Mouse (Mus musculus) gastrocnemius, adult 2 months (tissue): Measurements from ENCODE around the gene Slc12a1. TPM values are rescaled to one million over a fixed set of nuclear protein-coding genes. Genes with fewer than 3 reads are reported as not detected.

Experiments used
- DNase-seq: peaks from one replicate; pipeline ENCODE4 v3.0.0; 2022
- H3K27ac ChIP-seq: fragments of 200-600 bp; 2 replicates; pipeline ENCODE4 v1.8.1; 2022; ENCODE audit warnings: mild to moderate bottlenecking
- H3K4me3 ChIP-seq: fragments of 200-600 bp; 2 replicates; pipeline ENCODE4 v1.8.1; 2022; ENCODE audit warnings: mild to moderate bottlenecking, moderate library complexity
- CTCF ChIP-seq: fragments of 200-600 bp; IDR thresholded peaks from 2 replicates; pipeline ENCODE4 v1.8.1; 2022; ENCODE audit warnings: antibody characterized with exemption, mild to moderate bottlenecking, moderate library complexity
- intact Hi-C: fragments of 180-260 bp; cut with DNase I; formaldehyde crosslinking; loops from one replicate; pipeline ENCODE4 v1.15.1; 2025
- total RNA-seq, 2 experiments: library from RNA; stranded (reverse); gene quantifications; 2 replicates each; pipeline ENCODE4 v1.2.3; 2021

The Slc12a1 gene
- total RNA-seq, 2 experiments from 2014 or later = not detected

- Histone ChIP-seq H3K4me3 (no peak overlapping the region), H3K27ac (no peak overlapping the region)
- DNase-seq = no peak
- intact Hi-C loops = no loop called here
- TF ChIP-seq CTCF = no peak
Observed at GRCm38 (mm10) chr2:125249339-125249738, 97.0 kb downstream of the Slc12a1 start.

GRCm38 (mm10) chr2:125249874-125250273 lies 97.6 kb downstream of the Slc12a1 start:
- DNase-seq = no peak
- Histone ChIP-seq H3K27ac (no peak overlapping the region), H3K4me3 (no peak overlapping the region)
- TF ChIP-seq CTCF = peak; percentile 11; the same call in 1 of the 2 replicates
- intact Hi-C loops = no loop called here

- Histone ChIP-seq H3K27ac (no peak overlapping the region), H3K4me3 (no peak overlapping the region)
- no peak for TF ChIP-seq CTCF
- intact Hi-C loops = no loop called here
- DNase-seq = no peak
Observed at GRCm38 (mm10) chr2:125251781-125252180, 99.5 kb downstream of the Slc12a1 start.

GRCm38 (mm10) chr2:125252275-125252674 lies 100.0 kb downstream of the Slc12a1 start:
- Histone ChIP-seq H3K27ac (no peak overlapping the region), H3K4me3 (no peak overlapping the region)
- peak; percentile 50 for DNase-seq
- peak; percentile 65 for TF ChIP-seq CTCF
- intact Hi-C loops = no loop called here

- DNase-seq = no peak
- no peak overlapping the region for H3K4me3 ChIP-seq
- TF ChIP-seq CTCF = no peak
- H3K27ac ChIP-seq = peak overlapping the region; percentile 28
- intact Hi-C loops = no loop called here
Observed at GRCm38 (mm10) chr2:125253699-125254098, 101.4 kb downstream of the Slc12a1 start.

- no peak for DNase-seq
- intact Hi-C loops = no loop called here
- TF ChIP-seq CTCF = no peak
- Histone ChIP-seq H3K4me3 (no peak overlapping the region), H3K27ac (no peak overlapping the region)
Observed at GRCm38 (mm10) chr2:125254630-125255029, 102.3 kb downstream of the Slc12a1 start.

- intact Hi-C loops = no loop called here
- no peak for TF ChIP-seq CTCF
- H3K27ac ChIP-seq = no peak overlapping the region
Observed at GRCm38 (mm10) chr2:125255886-125256285, 103.6 kb downstream of the Slc12a1 start.

GRCm38 (mm10) chr2:125259230-125260120 lies 107.2 kb downstream of the Slc12a1 start:
- intact Hi-C loops = loop anchor here (10.0 kb wide), 1 partner anchor 465 kb away; the partner anchor contains the start of gene Shc4
- H3K4me3 ChIP-seq = no peak overlapping the region
- peak; percentile 76 for TF ChIP-seq CTCF
- DNase-seq = no peak
- H3K27ac ChIP-seq = no peak overlapping the region

More at GRCm38 (mm10) chr2:125255886-125256285, 103.6 kb downstream of the Slc12a1 start:
- no peak overlapping the region for H3K4me3 ChIP-seq
- DNase-seq = no peak

- DNase-seq = no peak
- TF ChIP-seq CTCF = no peak
- no peak overlapping the region for H3K27ac ChIP-seq
- intact Hi-C loops = loop anchor here (10.0 kb wide), 1 partner anchor 464 kb away; the partner anchor contains the start of gene Shc4
- H3K4me3 ChIP-seq = no peak overlapping the region
Observed at GRCm38 (mm10) chr2:125260326-125260725, 108.0 kb downstream of the Slc12a1 start.

GRCm38 (mm10) chr2:125263056-125263455 lies 110.8 kb downstream of the Slc12a1 start:
- Histone ChIP-seq H3K27ac (peak overlapping the region; percentile 66), H3K4me3 (peak overlapping the region; percentile 28)
- intact Hi-C loops = loop anchor here (2.0 to 10.0 kb wide), 2 partner anchors 342 to 462 kb away; partner anchors contain the start of gene Shc4
- TF ChIP-seq CTCF = peak; percentile 68
- peak; percentile 64 for DNase-seq

GRCm38 (mm10) chr2:125263753-125264152 lies 111.4 kb downstream of the Slc12a1 start:
- Histone ChIP-seq H3K27ac (peak overlapping the region; percentile 66), H3K4me3 (no peak overlapping the region)
- TF ChIP-seq CTCF = no peak
- intact Hi-C loops = loop anchor here (2.0 to 10.0 kb wide), 2 partner anchors 341 to 461 kb away; partner anchors contain the start of gene Shc4
- no peak for DNase-seq

- intact Hi-C loops = loop anchor here (10.0 kb wide), 1 partner anchor 456 kb away; the partner anchor contains the start of gene Shc4
- TF ChIP-seq CTCF = no peak
Observed at GRCm38 (mm10) chr2:125268876-125269275, 116.6 kb downstream of the Slc12a1 start.

GRCm38 (mm10) chr2:125275617-125276016 lies 123.3 kb downstream of the Slc12a1 start:
- intact Hi-C loops = no loop called here
- H3K4me3 ChIP-seq = no peak overlapping the region
- no peak for TF ChIP-seq CTCF
- peak overlapping the region; percentile 66 for H3K27ac ChIP-seq
- peak; percentile 42 for DNase-seq

More at GRCm38 (mm10) chr2:125268876-125269275, 116.6 kb downstream of the Slc12a1 start:
- Histone ChIP-seq H3K4me3 (no peak overlapping the region), H3K27ac (no peak overlapping the region)
- no peak for DNase-seq
